Mouse (Mus musculus): ENCODE measurements around the gene Gm21936. TPM values are rescaled to one million over a fixed set of nuclear protein-coding genes. Genes with fewer than 3 reads are reported as not detected.

Gene Gm21936
- not detected for total RNA-seq (2023)

GRCm38 (mm10) chr12:87795212-87795611 lies at the start of gene Gm21936:
Gene Gm21936 (plus strand): TSS chr12:87795512.

DNA sequence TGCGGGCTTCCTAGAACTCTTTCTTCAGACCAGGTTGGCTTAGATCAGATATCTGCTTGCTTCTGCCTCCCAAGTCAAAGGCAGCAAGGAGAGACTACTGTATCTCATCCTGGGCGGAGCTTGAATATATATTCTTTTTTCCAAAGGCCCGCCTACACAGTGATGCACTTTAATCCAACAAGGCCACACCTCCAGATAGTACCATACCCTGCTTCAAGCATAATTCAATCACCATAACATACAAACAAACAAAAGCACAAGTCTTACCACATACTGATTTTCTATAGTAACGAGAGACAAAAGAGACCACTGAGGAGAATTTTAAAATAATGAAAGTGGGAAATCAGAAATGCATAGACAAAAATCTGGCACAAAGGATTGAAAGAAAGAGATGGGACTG lies 19.7 kb upstream of the Gm21936 start, which contains the start of gene Gm21319:
Gm21319 (minus strand) TSS at position 101 of the 400 bp plus-strand sequence.

DNA sequence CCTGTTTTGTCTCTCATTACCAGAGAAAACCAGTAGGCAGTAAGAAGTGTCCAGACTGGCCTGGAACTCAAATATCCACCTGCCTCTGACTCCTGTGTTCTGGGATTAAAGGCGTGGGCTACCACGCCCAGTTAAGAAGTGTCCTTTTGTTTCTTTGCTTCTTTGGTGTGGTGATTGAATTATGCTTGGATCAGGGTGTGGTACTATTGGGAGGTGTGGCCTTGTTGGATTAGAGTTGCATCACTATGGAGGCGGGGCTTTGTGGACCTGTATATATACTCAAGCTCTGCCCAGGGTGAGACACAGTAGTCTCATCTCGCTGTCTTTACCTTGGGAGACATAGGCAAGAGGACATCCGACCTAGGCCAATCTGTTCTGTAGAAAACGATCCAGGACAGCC lies 21.0 kb downstream of the Gm21936 start, which contains the start of gene BB287469:
BB287469 (plus strand) TSS at position 301 of the 400 bp plus-strand sequence.

GRCm38 (mm10) chr12:87842239-87842638 lies 46.9 kb downstream of the Gm21936 start, which contains the start of gene Gm2001:
Gene Gm2001 (minus strand): TSS chr12:87842339.

Other genes starting within 250 kb of the Gm21936 start
- not detected for gene Oog1, start 192.8 kb upstream of the Gm21936 start, total RNA-seq (2023)
- not detected for gene Gm4027, start 176.6 kb upstream of the Gm21936 start, total RNA-seq (2023)
- gene Gm16381, start 150.9 kb upstream of the Gm21936 start, total RNA-seq (2023) = not detected
- not detected for gene Gm21319, start 19.8 kb upstream of the Gm21936 start, total RNA-seq (2023)
- not detected for gene BB287469, start 21.1 kb downstream of the Gm21936 start, total RNA-seq (2023)
- not detected for gene Gm2001, start 46.8 kb downstream of the Gm21936 start, total RNA-seq (2023)
- gene Gm2016, start 78.6 kb downstream of the Gm21936 start, total RNA-seq (2023) = not detected
- not detected for gene Gm2022, start 99.9 kb downstream of the Gm21936 start, total RNA-seq (2023)
- gene Gm2035, start 124.3 kb downstream of the Gm21936 start, total RNA-seq (2023) = not detected
- not detected for gene Gm2042, start 158.6 kb downstream of the Gm21936 start, total RNA-seq (2023)
- gene Gm2075, start 216.3 kb downstream of the Gm21936 start, total RNA-seq (2023) = not detected
- not detected for gene Gm6803, start 223.3 kb downstream of the Gm21936 start, total RNA-seq (2023)
- gene Gm2056, start 231.5 kb downstream of the Gm21936 start, total RNA-seq (2023) = not detected

Measured in neutrophil, adult 83 days (primary cell).